Mouse (Mus musculus) heart, postnatal 14 days (tissue): Measurements from ENCODE around the gene Hal. TPM values are rescaled to one million over a fixed set of nuclear protein-coding genes. Genes with fewer than 3 reads are reported as not detected.

Source experiments
- DNase-seq, 2 experiments: peaks; one replicate each; pipeline ENCODE4 v3.0.0; 2021 to 2022
- intact Hi-C: fragments of 180-260 bp; cut with DNase I; formaldehyde crosslinking; loops from one replicate; pipeline ENCODE4 v1.15.1; 2025
- total RNA-seq, 2 experiments: library from RNA; stranded (reverse); gene quantifications; 2 replicates each; pipeline ENCODE4 v1.2.3; 2021

The Hal gene
- total RNA-seq, 2 experiments from 2014 or later, result 0.38 to 0.44 TPM

- intact Hi-C loops, result no loop called here
- no peak for DNase-seq
Observed at GRCm38 (mm10) chr10:93509532-93510153, 21.1 kb downstream of the Hal start.

DNA sequence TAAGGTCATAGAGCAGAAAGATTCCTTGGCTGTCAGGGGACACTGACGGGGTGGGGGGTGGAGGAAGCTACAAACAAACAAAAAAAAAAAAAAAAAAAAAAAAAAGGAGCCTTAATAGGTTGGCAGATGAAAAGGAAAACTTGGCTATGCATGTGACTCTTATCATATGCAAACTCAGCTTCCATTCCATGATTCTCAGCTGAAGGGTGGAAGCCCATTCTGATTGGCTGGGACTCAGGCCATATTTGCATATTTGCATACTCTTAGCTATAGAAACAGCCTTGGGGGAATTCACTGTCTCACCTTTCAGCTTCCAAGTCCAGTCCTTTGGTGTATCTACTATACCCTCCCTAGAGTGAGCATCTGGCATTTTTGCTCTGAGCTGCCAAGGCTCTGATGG, 26.9 kb downstream of the Hal start:
- intact Hi-C loops, result no loop called here
- no peak for DNase-seq

DNA sequence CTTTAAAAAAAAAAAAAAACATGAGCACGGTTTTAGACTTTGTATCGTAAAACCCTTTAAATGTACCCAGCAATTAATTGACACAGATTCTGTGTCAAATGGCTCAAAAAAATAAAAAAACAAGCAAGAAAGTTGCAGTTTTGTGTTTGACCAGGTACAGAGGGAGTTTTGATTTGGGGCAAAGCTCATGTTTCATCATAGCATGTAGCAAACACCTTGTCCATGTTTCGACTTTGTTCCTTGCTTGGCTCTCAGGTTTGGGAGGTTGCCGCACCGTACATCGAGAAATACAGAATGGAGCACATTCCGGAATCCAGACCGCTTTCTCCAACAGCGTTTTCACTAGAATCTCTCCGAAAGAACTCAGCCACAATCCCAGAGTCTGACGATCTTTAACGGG, 27.4 kb downstream of the Hal start:
- intact Hi-C loops, result no loop called here

DNA sequence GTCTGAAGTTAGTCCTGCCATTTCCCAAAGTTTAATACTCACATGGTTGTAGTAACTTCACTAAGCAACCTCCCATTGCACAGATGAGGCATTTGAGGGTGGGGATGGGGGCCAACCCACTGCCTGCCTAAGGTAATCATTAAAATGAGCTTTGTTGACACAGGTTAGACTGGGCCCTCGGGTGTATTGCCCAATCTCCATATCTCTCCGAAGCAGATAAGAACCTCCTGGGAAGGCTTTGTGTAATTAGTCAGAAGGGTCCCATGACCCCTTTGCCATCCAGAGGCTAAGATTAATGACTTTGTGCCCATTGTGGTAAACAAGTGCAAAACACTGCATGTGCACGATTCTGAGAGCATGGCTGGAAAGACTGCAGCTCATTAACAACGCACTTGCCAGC, 29.2 kb downstream of the Hal start:
- no peak for DNase-seq
- intact Hi-C loops, result no loop called here

More for the DNA sequence above, 27.4 kb downstream of the Hal start:
- no peak for DNase-seq

GRCm38 (mm10) chr10:93518186-93518585, 29.6 kb downstream of the Hal start:
- intact Hi-C loops, result no loop called here
- no peak for DNase-seq

DNA sequence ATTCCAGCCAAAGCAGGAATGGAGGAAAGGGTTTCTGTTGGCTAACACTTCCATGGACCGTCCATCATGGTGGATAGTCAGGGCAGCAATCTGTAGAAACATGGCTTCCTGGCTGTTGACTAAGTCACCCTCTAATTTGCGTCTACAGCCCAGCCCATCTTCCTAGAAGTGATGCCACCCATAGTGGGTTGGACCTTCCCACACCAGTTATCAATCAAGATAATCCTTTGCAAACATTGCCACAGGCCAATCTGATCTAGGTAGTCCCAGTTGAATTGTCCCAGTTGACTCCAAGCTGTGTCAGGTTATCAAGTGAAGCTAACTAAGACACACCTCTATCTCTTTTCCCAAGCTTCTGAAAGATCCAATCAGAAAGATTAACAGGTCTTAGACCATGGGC, 30.1 kb downstream of the Hal start:
- intact Hi-C loops, result no loop called here
- no peak for DNase-seq

GRCm38 (mm10) chr10:93519159-93519558, 30.6 kb downstream of the Hal start:
- intact Hi-C loops, result no loop called here
- DNase-seq, result no peak

- DNase-seq, result no peak
- intact Hi-C loops, result no loop called here
Observed at GRCm38 (mm10) chr10:93519756-93520155, 31.2 kb downstream of the Hal start.

GRCm38 (mm10) chr10:93520994-93521393, 32.4 kb downstream of the Hal start:
- intact Hi-C loops, result no loop called here
- no peak for DNase-seq

DNA sequence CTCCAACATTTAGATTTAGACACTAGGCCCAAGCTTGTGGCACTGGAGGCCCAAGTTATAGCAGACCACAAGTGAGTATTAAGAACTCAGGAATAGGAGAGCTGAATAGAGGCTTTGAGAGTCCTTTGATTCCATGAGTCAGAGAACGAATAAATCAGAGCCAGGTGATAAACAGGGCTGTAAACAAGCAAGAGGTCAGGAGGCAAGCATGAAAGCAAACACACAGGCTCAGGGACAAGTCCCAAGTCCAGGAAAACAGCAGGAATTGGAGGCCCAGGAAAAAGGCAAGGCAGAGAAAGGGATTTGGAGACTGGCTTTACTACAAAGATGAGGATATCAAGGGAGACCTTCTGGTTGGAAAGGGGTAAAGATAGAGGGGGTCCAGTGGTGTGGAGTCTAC, 36.8 kb downstream of the Hal start:
- intact Hi-C loops, result no loop called here

GRCm38 (mm10) chr10:93538287-93538686, 49.7 kb downstream of the Hal start:
- DNase-seq, result no peak
- intact Hi-C loops, result no loop called here

More for the DNA sequence above, 36.8 kb downstream of the Hal start:
- DNase-seq, result no peak

- intact Hi-C loops, result no loop called here
- no peak for DNase-seq
Observed at GRCm38 (mm10) chr10:93538818-93539217, 50.2 kb downstream of the Hal start.

GRCm38 (mm10) chr10:93539775-93540430, 51.3 kb downstream of the Hal start, which contains the start of gene Amdhd1:
Gene Amdhd1, minus strand, starts transcription at chr10:93540033.
- peak; percentile 84 to 85 for DNase-seq
- intact Hi-C loops, result loop anchor here (10.0 kb wide), 1 partner anchor 495 kb away; no protein-coding TSS in a partner anchor

DNA sequence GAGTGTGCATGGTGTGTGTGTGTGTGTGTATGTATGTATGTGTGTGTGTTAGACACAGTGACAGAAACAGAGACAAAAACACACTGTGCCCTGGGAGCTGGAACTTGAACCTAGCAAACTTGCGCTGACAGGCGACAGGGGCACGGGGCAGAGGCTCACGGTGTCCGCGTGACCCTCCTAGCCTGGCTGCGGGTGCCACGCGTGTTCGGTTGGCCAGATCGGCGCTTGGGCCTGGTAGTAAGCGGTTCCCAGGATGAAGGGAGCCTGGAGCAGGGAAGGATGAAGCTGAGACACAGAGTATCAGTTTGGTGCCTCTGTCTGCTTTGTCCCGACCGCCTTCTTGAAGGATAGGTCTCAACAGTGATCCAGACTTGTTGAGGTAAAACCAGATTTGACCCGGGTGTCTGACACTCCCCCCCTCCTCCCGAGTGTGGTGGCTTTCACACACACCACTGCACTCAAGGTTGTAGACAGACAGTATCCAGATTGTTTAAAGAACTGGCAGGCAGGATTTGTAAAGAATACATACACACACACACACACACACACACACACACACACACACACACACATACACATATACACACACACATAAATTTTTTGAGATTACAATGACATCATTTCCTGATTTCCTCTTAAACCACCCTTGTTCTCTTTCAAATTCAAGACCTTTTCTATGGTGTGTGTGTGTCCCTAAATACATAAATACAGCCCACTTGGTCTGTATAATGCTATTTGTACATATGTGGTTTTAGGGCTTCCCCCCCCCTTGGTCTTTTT, 52.1 kb downstream of the Hal start, which contains the start of gene Ccdc38:
Ccdc38 (plus strand) TSS at position 202 of the 780 bp plus-strand sequence.
- intact Hi-C loops, result loop anchor here (10.0 kb wide), 1 partner anchor 496 kb away; no protein-coding TSS in a partner anchor
- no peak for DNase-seq

GRCm38 (mm10) chr10:93541585-93541984, 53.0 kb downstream of the Hal start:
- intact Hi-C loops, result loop anchor here (10.0 kb wide), 1 partner anchor 497 kb away; no protein-coding TSS in a partner anchor
- no peak for DNase-seq

DNA sequence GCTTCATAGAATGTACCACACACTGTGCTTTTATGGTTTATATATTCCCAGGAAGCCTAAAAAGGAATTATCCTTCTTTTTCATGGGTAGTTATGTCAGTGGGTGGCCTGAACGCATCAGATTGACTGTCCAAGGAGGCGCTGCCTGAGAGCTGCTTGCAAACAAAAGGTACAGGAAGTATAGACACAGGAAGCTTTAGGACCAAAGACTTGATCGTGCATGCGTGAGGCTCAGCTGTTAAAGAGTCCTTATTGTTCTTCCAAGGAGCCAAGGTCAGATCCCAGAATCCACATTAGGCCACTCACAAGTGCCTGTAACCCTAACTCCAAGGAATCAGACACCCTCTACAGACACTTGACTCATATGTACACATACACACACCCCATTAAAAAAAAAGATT, 53.8 kb downstream of the Hal start:
- no peak for DNase-seq
- intact Hi-C loops, result loop anchor here (10.0 kb wide), 1 partner anchor 498 kb away; no protein-coding TSS in a partner anchor

DNA sequence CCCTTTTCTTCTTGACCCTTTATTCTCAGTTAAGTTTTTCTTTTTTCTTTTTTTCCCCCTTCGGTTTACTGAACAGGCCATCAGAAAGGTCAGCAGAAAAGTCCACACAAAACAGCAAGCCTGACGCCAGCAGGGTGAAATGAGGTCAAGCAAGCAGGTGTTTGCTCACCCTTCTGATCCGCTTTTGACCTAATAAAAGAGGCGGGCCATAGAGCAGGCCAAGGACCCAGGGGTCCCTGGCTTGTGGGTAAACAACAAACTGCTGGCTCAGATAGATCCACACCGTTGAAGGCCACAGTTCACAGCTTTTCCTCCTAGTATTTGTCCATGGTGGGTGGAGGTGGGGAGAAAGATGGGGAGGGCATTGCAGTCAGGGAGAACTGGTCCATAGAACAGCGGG, 54.6 kb downstream of the Hal start:
- intact Hi-C loops, result loop anchor here (10.0 kb wide), 1 partner anchor 498 kb away; no protein-coding TSS in a partner anchor
- DNase-seq, result no peak

- intact Hi-C loops, result loop anchor here (10.0 kb wide), 1 partner anchor 499 kb away; no protein-coding TSS in a partner anchor
- DNase-seq, result no peak
Observed at GRCm38 (mm10) chr10:93544172-93544571, 55.6 kb downstream of the Hal start.

DNA sequence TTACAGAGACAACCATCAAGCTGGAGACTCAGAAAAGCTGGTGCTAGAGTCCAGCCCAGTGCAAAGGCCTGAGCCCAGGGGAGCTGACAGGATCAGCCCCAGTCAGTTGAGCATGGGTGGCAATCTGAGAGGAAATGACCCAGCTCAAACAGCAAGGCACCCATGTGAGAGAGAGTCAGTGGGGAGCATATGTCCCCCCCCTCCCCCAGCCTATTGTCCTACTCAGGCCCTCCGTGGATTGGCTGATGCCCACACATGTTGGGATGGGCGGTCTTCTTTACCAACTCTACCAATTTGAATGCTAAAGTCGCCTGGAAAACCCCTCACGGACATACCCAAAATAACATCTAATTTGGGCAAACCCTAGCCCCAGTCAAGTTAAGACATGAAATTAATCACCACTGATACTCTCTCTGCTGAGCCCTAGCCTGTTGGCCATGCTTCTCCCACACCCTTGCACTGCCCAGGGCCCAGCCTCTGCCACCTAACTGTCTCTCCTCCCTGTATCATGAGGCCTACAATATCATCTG, 59.2 kb downstream of the Hal start:
- DNase-seq, result no peak
- intact Hi-C loops, result loop anchor here (2.0 to 10.0 kb wide), 3 partner anchors 61 to 503 kb away; no protein-coding TSS in a partner anchor

DNA sequence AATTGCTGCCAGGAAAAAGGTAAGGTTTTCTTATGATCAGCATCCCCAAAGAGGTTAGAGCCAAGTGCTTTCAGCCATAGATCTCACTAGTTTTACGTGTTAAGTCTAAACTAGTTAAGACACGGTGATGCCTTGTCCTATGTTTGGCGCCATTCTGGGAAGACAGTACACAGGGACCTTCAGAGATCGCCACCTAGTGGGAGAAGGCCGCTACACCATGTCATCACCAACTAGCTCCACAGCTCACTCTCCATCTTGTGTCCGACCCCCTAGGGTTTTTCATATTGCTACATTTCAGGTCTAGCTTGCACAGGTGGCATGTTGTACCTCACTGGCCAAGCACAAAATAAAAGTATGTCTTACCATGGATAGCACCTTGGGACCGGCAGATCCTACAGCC, 60.4 kb downstream of the Hal start:
- DNase-seq, result peak; percentile 74 to 81
- intact Hi-C loops, result loop anchor here (2.0 to 10.0 kb wide), 3 partner anchors 62 to 504 kb away; no protein-coding TSS in a partner anchor
